Mouse (Mus musculus) E14TG2a.4 (cell line): ENCODE results near the gene Ctnnd2.

Experiments used
- CTCF ChIP-seq: conservative IDR thresholded peaks from 2 replicates; pipeline ENCODE4 v1.5.1; 2014; ENCODE audit warnings: low read length
- POU5F1 ChIP-seq: IDR thresholded peaks from 2 replicates; pipeline ENCODE4 v1.6.1; 2014; ENCODE audit warnings: low read length, borderline replicate concordance

DNA sequence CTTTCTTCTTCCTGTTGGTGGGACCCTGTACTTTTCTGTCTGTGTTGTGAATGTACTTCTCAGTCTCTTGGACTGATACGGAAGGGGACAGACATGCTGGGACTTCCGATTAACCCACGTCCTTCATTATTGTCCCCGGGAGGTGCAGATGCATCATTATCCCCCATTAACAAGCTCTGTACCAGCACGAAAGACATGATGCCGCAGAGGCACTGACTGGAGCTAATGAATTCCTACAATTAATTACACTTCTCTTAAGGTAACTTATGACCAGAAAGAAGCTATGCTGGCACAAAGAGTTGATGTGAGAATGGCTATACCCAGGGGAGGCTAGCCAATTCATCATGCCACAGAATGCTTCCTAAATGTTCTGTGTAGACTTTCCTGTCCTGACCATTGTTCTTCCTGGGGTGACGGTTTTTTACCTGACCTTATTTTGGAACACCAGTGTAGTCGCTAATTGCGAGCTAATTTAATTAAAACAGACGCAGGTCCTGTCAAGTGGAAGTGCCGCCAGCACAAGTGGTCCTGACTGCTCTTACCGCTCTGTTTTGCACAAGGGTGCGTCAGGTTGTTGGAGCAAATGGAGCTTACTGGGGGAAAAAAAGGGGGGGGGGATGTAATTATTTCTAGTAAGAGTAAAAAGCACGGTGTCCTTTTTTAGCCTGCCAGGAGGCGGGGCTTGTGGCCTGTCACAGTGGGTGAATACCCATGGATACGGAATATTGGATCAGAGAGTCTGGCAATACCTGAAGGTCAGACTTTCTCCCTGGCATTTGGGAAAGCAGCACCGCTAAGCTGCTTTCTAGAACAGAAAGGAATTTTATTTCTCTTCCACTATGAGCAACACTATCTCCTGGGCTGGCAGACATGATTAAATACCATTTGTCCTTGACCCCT, 685.1 kb downstream of the Ctnnd2 start:
- no peak for TF ChIP-seq CTCF
- no peak for TF ChIP-seq POU5F1
